Mouse (Mus musculus): Measurements from ENCODE around the gene Nav1. TPM values are rescaled to one million over a fixed set of nuclear protein-coding genes. Genes with fewer than 3 reads are reported as not detected.
"Not testable (repeated sequence)": the region's sequence is repeated elsewhere in the genome, so short reads cannot be mapped to it uniquely, and the experiment has no call there.

Gene Nav1
- polyA plus RNA-seq, 1 experiment from 2014 or later, result 48.8 TPM

DNA sequence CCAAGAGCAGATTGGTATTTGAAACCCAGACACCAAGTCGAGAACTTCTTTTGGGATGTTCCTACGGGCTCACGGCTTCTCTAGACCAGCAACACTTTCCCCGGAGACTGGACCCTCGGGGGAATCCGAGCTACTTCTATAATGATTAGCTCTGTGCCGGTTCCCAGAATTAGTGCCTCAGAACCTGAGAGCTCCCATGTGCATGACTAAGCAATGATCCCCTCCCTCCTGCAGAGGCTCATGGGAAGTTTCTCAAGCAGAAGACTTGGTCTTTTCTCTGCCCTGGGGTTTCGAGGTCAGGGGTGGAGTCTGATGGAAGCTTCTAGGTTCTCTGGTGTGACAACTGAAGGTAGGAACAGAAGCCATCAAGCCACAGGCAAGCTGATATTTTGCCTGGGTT is 105.0 kb downstream of the Nav1 start:
- H3K4me2 ChIP-seq (ENCODE audit: low read length), result no peak overlapping the region
- no peak for ATAC-seq
- H3K27ac ChIP-seq (ENCODE audit: low read depth, low read length), result no peak overlapping the region
- no peak overlapping the region for H3K4me3 ChIP-seq (ENCODE audit: low read length)
- H3K4me1 ChIP-seq (ENCODE audit: control insufficient read depth, insufficient read depth, low read depth, low read length), result peaks cover 3% of the 10 kb centered on the region
- no peak overlapping the region for H3K9ac ChIP-seq (ENCODE audit: low read depth, low read length)
- 36% methylated on average over 8 of the region's 8 CpGs for WGBS
- H3K27me3 ChIP-seq (replicated peaks; ENCODE audit: control insufficient read depth, insufficient read depth, low read length), result no peaks in the 10 kb centered on the region
- H3K36me3 ChIP-seq (ENCODE audit: control insufficient read depth, insufficient read depth, low read length), result no peaks in the 10 kb centered on the region
- no peaks in the 10 kb centered on the region for H3K9me3 ChIP-seq (ENCODE audit: control insufficient read depth, low read length)

DNA sequence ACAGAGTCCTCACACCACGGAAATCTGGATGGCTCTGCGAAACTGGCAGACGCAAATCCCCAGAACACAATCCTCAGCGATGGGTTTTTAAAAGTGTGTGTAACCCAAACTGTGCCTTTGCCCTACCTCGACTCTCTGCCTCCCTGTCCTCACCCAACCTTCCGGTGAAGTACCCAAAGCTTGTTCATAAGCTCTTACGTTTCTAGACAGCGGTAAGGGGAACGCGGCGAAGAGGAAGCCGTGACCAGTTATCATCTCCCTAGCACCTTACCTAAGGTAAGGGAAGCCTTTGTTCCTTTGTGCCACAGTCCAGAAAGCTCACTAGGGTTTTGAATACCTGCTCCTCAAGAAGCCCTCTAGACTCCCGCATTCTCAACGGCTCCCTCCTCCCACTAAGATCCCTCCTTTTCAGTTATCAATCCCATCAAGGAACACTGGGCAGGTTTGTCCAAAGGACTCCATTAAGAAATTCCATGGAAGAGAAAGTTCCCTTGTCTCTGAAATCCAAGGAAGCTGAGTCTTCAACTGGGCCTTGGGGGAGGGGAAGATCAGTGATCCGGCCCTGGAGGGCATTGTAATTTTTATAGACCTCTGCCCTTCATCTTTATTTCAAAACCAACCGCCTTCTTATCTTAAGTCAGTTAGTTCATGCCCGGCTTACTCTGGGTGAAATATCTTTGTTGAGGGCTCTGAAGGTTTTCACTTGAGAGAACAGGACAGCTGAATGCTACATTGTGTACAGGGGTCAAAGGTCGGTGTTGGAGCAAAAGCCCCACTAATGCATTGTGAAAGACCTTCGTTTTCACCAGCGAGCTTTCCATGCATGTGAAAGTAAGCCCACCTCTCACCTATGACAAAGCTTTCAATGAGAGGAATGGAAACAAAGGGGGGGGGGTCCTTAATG is 108.4 kb downstream of the Nav1 start:
- H3K4me3 ChIP-seq (ENCODE audit: low read length), result no peak overlapping the region
- no peaks in the 10 kb centered on the region for H3K27me3 ChIP-seq (replicated peaks; ENCODE audit: control insufficient read depth, insufficient read depth, low read length)
- no peak overlapping the region for H3K9ac ChIP-seq (ENCODE audit: low read depth, low read length)
- no peaks in the 10 kb centered on the region for H3K36me3 ChIP-seq (ENCODE audit: control insufficient read depth, insufficient read depth, low read length)
- H3K27ac ChIP-seq (ENCODE audit: low read depth, low read length), result no peak overlapping the region
- H3K4me1 ChIP-seq (ENCODE audit: control insufficient read depth, insufficient read depth, low read depth, low read length), result peaks cover 3% of the 10 kb centered on the region; the same call in 1 of the 2 replicates
- no peaks in the 10 kb centered on the region for H3K9me3 ChIP-seq (ENCODE audit: control insufficient read depth, low read length)
- ATAC-seq, result no peak
- H3K4me2 ChIP-seq (ENCODE audit: low read length), result no peak overlapping the region
- 44% methylated on average over 20 of the region's 20 CpGs for WGBS

DNA sequence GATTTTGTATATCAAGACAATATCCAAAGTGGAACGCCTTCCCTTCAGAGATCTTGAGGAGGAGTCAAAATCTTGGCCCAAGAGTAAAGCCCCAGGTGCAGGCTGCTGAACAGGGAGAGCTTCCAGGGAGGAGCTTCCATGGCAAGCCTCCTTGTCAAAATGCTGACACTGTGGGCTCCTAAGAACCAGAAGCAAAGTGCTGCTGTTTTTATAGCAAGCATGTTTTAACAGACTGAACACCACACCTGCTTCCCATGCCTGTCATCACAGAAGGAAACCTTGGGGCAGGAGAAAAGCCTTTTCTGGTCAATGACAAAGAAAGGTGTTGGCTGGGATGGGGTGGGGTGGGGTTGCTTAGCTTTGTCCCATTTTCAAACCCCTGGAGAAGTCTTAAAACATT is 112.0 kb downstream of the Nav1 start:
- Histone ChIP-seq H3K4me1 (ENCODE audit: control insufficient read depth, insufficient read depth, low read depth, low read length) (peaks cover 6% of the 10 kb centered on the region), H3K9me3 (ENCODE audit: control insufficient read depth, low read length) (no peaks in the 10 kb centered on the region), H3K36me3 (ENCODE audit: control insufficient read depth, insufficient read depth, low read length) (no peaks in the 10 kb centered on the region), H3K9ac (ENCODE audit: low read depth, low read length) (no peak overlapping the region), H3K27ac (ENCODE audit: low read depth, low read length) (no peak overlapping the region), H3K4me3 (ENCODE audit: low read length) (no peak overlapping the region), H3K27me3 (replicated peaks; ENCODE audit: control insufficient read depth, insufficient read depth, low read length) (no peaks in the 10 kb centered on the region), H3K4me2 (ENCODE audit: low read length) (no peak overlapping the region)
- ATAC-seq, result no peak
- 89% methylated on average over 1 of the region's 1 CpGs for WGBS

DNA sequence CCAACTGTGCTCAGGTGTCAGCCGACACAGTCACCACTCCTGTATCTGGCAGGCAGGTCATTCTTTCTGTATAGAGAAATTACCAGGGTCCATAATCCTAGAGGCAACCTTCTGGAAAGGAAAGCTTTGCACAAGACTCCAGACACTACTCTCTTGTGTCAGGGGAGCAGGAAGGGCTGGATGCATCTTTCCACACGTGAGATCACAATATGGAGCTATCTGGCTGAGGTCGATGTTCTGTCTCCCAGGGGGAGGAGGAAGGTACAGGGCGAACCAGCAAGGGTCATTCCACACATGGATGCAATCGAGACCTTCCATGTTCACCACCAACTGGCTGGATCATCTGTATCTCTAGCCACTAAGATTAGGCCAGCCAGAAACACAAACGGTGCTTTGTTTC is 113.2 kb downstream of the Nav1 start:
- H3K9me3 ChIP-seq (ENCODE audit: control insufficient read depth, low read length), result no peaks in the 10 kb centered on the region
- H3K27ac ChIP-seq (ENCODE audit: low read depth, low read length), result no peak overlapping the region
- WGBS, result 75% methylated on average over 6 of the region's 6 CpGs
- ATAC-seq, result no peak
- H3K9ac ChIP-seq (ENCODE audit: low read depth, low read length), result no peak overlapping the region
- H3K4me2 ChIP-seq (ENCODE audit: low read length), result no peak overlapping the region
- H3K4me1 ChIP-seq (ENCODE audit: control insufficient read depth, insufficient read depth, low read depth, low read length), result peaks cover 6% of the 10 kb centered on the region
- no peaks in the 10 kb centered on the region for H3K27me3 ChIP-seq (replicated peaks; ENCODE audit: control insufficient read depth, insufficient read depth, low read length)
- H3K4me3 ChIP-seq (ENCODE audit: low read length), result no peak overlapping the region
- H3K36me3 ChIP-seq (ENCODE audit: control insufficient read depth, insufficient read depth, low read length), result no peaks in the 10 kb centered on the region

DNA sequence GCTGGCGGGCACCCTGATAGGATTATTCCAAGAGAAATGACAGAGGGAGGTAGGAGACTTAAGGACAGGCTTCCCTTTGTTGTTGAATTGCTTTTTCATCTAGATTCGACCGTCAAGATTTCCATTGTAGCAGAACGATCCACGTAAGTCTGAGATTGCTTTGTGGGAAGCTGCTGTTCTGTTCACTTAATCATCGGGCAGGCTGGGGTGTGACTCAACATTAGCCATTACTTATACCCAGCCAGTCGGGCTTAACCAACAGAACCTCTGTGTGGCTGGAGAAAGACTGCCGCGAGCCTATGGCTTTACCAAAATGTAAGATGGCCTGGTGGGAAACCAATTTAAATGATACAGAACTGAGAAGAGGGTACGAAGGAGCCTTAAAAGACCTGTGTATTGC is 114.7 kb downstream of the Nav1 start:
- H3K4me3 ChIP-seq (ENCODE audit: low read length), result no peak overlapping the region
- H3K4me2 ChIP-seq (ENCODE audit: low read length), result no peak overlapping the region
- peaks cover 3% of the 10 kb centered on the region for H3K4me1 ChIP-seq (ENCODE audit: control insufficient read depth, insufficient read depth, low read depth, low read length)
- WGBS, result 58% methylated on average over 10 of the region's 10 CpGs
- no peak for ATAC-seq
- no peak overlapping the region for H3K27ac ChIP-seq (ENCODE audit: low read depth, low read length)
- H3K9me3 ChIP-seq (ENCODE audit: control insufficient read depth, low read length), result no peaks in the 10 kb centered on the region
- H3K9ac ChIP-seq (ENCODE audit: low read depth, low read length), result no peak overlapping the region
- no peaks in the 10 kb centered on the region for H3K36me3 ChIP-seq (ENCODE audit: control insufficient read depth, insufficient read depth, low read length)
- H3K27me3 ChIP-seq (replicated peaks; ENCODE audit: control insufficient read depth, insufficient read depth, low read length), result no peaks in the 10 kb centered on the region

DNA sequence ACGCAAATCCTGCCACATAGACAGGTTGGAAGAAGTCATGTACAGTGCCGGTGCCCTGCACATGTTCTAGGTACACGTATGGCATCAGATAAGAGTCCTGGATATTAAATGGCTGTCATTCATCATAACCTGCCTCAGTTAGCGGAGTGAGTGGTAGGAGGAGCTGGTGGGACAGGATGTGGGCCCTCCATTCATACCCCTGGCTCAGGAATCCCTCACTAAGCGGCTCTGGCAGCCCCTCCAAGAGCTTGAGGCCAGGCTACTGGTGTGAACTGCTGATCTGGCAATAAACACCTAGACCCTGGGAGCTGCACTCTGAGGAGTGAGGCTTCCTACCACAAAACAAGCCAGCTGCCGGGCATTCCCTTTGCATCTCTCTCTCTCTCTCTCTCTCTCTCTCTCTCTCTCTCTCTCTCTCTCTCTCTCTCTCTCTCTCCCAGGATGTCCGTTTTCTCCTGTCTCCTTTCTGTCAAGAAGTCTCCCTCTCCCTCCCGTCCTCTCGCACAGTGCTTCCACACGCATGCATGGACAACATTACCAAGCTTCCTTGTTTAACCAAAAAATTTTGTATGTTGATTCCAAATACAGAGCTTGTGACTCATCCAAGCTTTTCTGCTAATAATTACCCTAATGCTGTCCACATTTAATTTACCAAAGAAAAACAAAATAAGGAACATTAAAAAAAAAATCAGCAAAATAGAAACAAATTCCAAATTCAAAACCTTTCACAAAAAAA is 116.0 kb downstream of the Nav1 start:
- no peak overlapping the region for H3K4me2 ChIP-seq (ENCODE audit: low read length)
- ATAC-seq, result peak; percentile 37; the same call in 1 of the 2 replicates
- no peaks in the 10 kb centered on the region for H3K27me3 ChIP-seq (replicated peaks; ENCODE audit: control insufficient read depth, insufficient read depth, low read length)
- no peaks in the 10 kb centered on the region for H3K36me3 ChIP-seq (ENCODE audit: control insufficient read depth, insufficient read depth, low read length)
- no peak overlapping the region for H3K9ac ChIP-seq (ENCODE audit: low read depth, low read length)
- no peaks in the 10 kb centered on the region for H3K9me3 ChIP-seq (ENCODE audit: control insufficient read depth, low read length)
- 67% methylated on average over 10 of the region's 10 CpGs for WGBS
- no peak overlapping the region for H3K4me3 ChIP-seq (ENCODE audit: low read length)
- no peak overlapping the region for H3K27ac ChIP-seq (ENCODE audit: low read depth, low read length)
- peaks cover 3% of the 10 kb centered on the region for H3K4me1 ChIP-seq (ENCODE audit: control insufficient read depth, insufficient read depth, low read depth, low read length)

DNA sequence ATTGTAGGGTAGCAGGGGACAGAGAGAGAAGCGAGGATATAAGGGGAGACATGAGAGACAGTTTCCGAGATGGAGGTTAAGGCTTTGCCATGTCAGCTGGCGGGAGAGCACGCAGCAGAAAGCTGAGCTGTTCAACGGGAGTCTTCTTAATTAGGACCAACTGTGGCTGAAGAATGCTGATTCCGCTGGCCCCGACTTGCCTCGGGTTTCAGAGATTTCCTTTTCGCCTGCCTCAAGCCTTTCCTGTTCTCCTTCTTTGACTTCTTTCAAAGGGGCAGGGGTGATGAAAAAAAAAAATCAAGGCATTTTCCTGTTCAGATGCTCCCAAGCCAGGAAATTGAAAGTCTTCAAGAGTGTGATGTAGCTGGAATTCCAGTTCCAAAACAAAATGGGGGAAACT is 118.2 kb downstream of the Nav1 start:
- H3K27ac ChIP-seq (ENCODE audit: low read depth, low read length), result no peak overlapping the region
- peaks cover 3% of the 10 kb centered on the region for H3K4me1 ChIP-seq (ENCODE audit: control insufficient read depth, insufficient read depth, low read depth, low read length)
- 65% methylated on average over 9 of the region's 9 CpGs for WGBS
- H3K36me3 ChIP-seq (ENCODE audit: control insufficient read depth, insufficient read depth, low read length), result 0 out of 2 replicates have a peak, but pooled peaks cover 2% of the 10 kb centered on the region
- H3K9ac ChIP-seq (ENCODE audit: low read depth, low read length), result no peak overlapping the region
- no peaks in the 10 kb centered on the region for H3K27me3 ChIP-seq (replicated peaks; ENCODE audit: control insufficient read depth, insufficient read depth, low read length)
- no peaks in the 10 kb centered on the region for H3K9me3 ChIP-seq (ENCODE audit: control insufficient read depth, low read length)
- ATAC-seq, result no peak
- no peak overlapping the region for H3K4me3 ChIP-seq (ENCODE audit: low read length)
- no peak overlapping the region for H3K4me2 ChIP-seq (ENCODE audit: low read length)

DNA sequence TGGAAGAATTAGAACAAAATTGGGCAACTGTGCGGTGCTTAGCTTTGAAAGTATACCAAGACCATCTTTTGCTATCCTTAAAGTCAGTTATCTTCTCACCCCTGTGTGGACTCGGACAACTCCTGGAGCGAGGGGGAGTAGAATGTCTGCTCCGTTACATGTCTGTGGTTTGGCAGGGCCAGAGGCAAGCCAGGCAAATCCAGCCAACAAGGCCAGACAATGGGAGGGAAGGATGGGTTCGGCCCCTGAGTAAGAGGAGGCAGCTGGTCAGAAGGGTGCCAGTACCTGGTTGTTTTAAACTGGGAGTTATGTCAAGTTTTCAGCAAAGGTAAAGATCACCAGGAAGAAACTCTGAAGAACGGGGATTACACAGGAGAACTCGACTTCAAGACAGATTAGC is 121.9 kb downstream of the Nav1 start:
- Histone ChIP-seq H3K27ac (ENCODE audit: low read depth, low read length) (no peak overlapping the region), H3K27me3 (replicated peaks; ENCODE audit: control insufficient read depth, insufficient read depth, low read length) (no peaks in the 10 kb centered on the region), H3K4me2 (ENCODE audit: low read length) (no peak overlapping the region), H3K9ac (ENCODE audit: low read depth, low read length) (no peak overlapping the region), H3K4me3 (ENCODE audit: low read length) (no peak overlapping the region), H3K9me3 (ENCODE audit: control insufficient read depth, low read length) (no peaks in the 10 kb centered on the region), H3K4me1 (ENCODE audit: control insufficient read depth, insufficient read depth, low read depth, low read length) (no peaks in the 10 kb centered on the region), H3K36me3 (ENCODE audit: control insufficient read depth, insufficient read depth, low read length) (0 out of 2 replicates have a peak, but pooled peaks cover 4% of the 10 kb centered on the region)
- 80% methylated on average over 7 of the region's 7 CpGs for WGBS
- no peak for ATAC-seq

DNA sequence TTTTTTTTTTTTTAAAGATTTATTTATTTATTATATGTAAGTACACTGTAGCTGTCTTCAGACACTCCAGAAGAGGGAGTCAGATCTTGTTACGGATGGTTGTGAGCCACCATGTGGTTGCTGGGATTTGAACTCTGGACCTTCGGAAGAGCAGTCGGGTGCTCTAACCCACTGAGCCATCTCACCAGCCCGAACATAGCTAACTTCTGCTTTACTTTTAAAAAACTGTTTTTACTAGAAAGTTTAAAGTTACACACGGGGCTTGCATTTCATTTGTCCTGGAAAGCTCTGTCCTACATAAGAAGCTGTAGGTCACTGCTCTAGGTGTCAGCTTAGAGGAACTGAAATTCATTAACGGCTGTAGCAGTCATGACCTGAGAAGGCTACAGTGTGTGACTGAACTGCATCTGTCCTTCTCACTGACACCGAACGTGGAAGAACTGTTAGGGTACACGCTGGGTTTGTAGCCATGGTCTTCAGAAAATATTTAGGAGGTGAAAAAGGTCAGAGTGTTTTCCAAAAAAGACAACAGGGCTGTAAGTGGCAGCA is 122.5 kb downstream of the Nav1 start:
- not testable (repeated sequence) for H3K4me2 ChIP-seq (ENCODE audit: low read length); H3K36me3 ChIP-seq (ENCODE audit: control insufficient read depth, insufficient read depth, low read length); H3K4me3 ChIP-seq (ENCODE audit: low read length); H3K9me3 ChIP-seq (ENCODE audit: control insufficient read depth, low read length); H3K4me1 ChIP-seq (ENCODE audit: control insufficient read depth, insufficient read depth, low read depth, low read length); ATAC-seq; H3K27me3 ChIP-seq (replicated peaks; ENCODE audit: control insufficient read depth, insufficient read depth, low read length); H3K9ac ChIP-seq (ENCODE audit: low read depth, low read length); H3K27ac ChIP-seq (ENCODE audit: low read depth, low read length)
- WGBS, result 65% methylated on average over 8 of the region's 9 CpGs
